Mouse (Mus musculus) lung, embryonic 15.5 days (tissue): Measurements from ENCODE around the gene Tshz2. TPM values are rescaled to one million over a fixed set of nuclear protein-coding genes. Genes with fewer than 3 reads are reported as not detected.

Experiments
- ATAC-seq: fragments of 200-750 bp; cut with Nextera tagmentation; 2 replicates; pipeline ENCODE4 v1.8.0; 2017; ENCODE audit warnings: moderate number of reproducible peaks, borderline replicate concordance; ENCODE audit not compliant: low FRiP score, low TSS enrichment; ENCODE audit errors: extremely low read depth
- H3K27ac ChIP-seq: fragments of 300-500 bp; sonication (generic); 2 replicates; pipeline ENCODE4 v1.5.1; 2015; ENCODE audit warnings: moderate library complexity, mild to moderate bottlenecking, inconsistent platforms
- H3K27me3 ChIP-seq: fragments of 300-500 bp; sonication (generic); 2 replicates; pipeline ENCODE4 v1.6.1; 2015; ENCODE audit warnings: inconsistent platforms
- H3K36me3 ChIP-seq: fragments of 300-500 bp; sonication (generic); 2 replicates; pipeline ENCODE4 v1.6.1; 2015; ENCODE audit warnings: inconsistent platforms
- H3K4me1 ChIP-seq: fragments of 300-500 bp; sonication (generic); 2 replicates; pipeline ENCODE4 v1.6.1; 2015; ENCODE audit warnings: inconsistent platforms
- H3K4me2 ChIP-seq: fragments of 300-500 bp; sonication (generic); 2 replicates; pipeline ENCODE4 v1.6.1; 2015; ENCODE audit warnings: inconsistent platforms, mild to moderate bottlenecking, moderate library complexity
- H3K4me3 ChIP-seq: fragments of 300-500 bp; sonication (generic); 2 replicates; pipeline ENCODE4 v1.5.1; 2015; ENCODE audit warnings: mild to moderate bottlenecking, inconsistent platforms
- H3K9ac ChIP-seq: fragments of 300-500 bp; sonication (generic); 2 replicates; pipeline ENCODE4 v1.6.1; 2015; ENCODE audit warnings: inconsistent platforms
- H3K9me3 ChIP-seq: fragments of 300-500 bp; sonication (generic); 2 replicates; pipeline ENCODE4 v1.6.1; 2016; ENCODE audit warnings: inconsistent platforms
- WGBS: fragments of 180-500 bp; shearing (Covaris S2); methylation state at CpG from one replicate; pipeline ENCODE4 v1.1.7; 2015; 5-methylcytosine and 5-hydroxymethylcytosine counted together
- polyA plus RNA-seq: library from polyadenylated mRNA; unstranded; fragments of >200 nt; fragmentation: Nextera tagmentation; extraction: Ambion mirVana; gene quantifications from 2 replicates; pipeline ENCODE4 v1.2.1, GENCODE M21; 2015

Gene Tshz2
- polyA plus RNA-seq, 1 experiment from 2014 or later: 7.5 TPM

DNA sequence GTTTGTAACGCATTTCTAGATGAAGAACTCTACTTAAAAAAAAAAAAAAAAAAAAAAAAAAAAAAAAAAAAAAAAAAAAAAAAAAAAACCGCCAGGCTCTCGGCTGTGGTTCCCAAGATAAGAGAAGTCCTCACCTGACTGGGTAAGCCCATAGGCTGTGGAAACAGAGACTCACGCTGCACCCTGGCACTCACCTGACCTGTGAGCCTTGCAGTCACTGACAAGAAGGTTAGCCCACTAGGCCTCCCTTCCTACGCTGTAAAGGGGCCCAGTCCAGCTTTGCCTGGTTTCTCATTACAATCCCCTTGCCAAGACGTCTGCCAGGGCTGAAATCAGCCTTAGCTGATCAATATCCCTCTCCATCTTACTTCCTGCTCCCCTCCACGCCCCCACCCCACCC lies 46.5 kb downstream of the Tshz2 start:
- Histone ChIP-seq H3K9me3 (no peaks in the 10 kb centered on the region), H3K36me3 (no peaks in the 10 kb centered on the region), H3K4me2 (no peak overlapping the region), H3K27me3 (no peaks in the 10 kb centered on the region), H3K27ac (no peak overlapping the region), H3K4me3 (no peak overlapping the region), H3K4me1 (no peaks in the 10 kb centered on the region), H3K9ac (no peak overlapping the region)
- 0 out of 2 replicates have a peak, but pooled peaks have one; percentile 49 for ATAC-seq
- 50% methylated on average over 7 of the region's 7 CpGs for WGBS

- WGBS: 55% methylated on average over 5 of the region's 5 CpGs
Observed at GRCm38 (mm10) chr2:169679951-169680350, 47.1 kb downstream of the Tshz2 start.

GRCm38 (mm10) chr2:169685260-169685659 lies 52.4 kb downstream of the Tshz2 start:
- 40% methylated on average over 5 of the region's 5 CpGs for WGBS
- Histone ChIP-seq H3K9me3 (no peaks in the 10 kb centered on the region), H3K27ac (no peak overlapping the region), H3K4me1 (peaks cover 18% of the 10 kb centered on the region), H3K27me3 (no peaks in the 10 kb centered on the region), H3K9ac (no peak overlapping the region), H3K4me2 (no peak overlapping the region), H3K36me3 (no peaks in the 10 kb centered on the region), H3K4me3 (no peak overlapping the region)
- no peak for ATAC-seq

More at GRCm38 (mm10) chr2:169679951-169680350, 47.1 kb downstream of the Tshz2 start:
- ATAC-seq: no peak
- no peaks in the 10 kb centered on the region for H3K36me3 ChIP-seq
- no peak overlapping the region for H3K4me2 ChIP-seq
- H3K4me3 ChIP-seq: no peak overlapping the region
- no peak overlapping the region for H3K27ac ChIP-seq
- H3K9ac ChIP-seq: no peak overlapping the region
- peaks cover 2% of the 10 kb centered on the region for H3K4me1 ChIP-seq
- no peaks in the 10 kb centered on the region for H3K27me3 ChIP-seq
- H3K9me3 ChIP-seq: no peaks in the 10 kb centered on the region

- Histone ChIP-seq H3K4me3 (no peak overlapping the region), H3K36me3 (no peaks in the 10 kb centered on the region), H3K27ac (no peak overlapping the region), H3K4me1 (peaks cover 18% of the 10 kb centered on the region), H3K4me2 (no peak overlapping the region), H3K27me3 (no peaks in the 10 kb centered on the region), H3K9ac (no peak overlapping the region), H3K9me3 (no peaks in the 10 kb centered on the region)
- ATAC-seq: no peak
- WGBS: 48% methylated on average over 7 of the region's 7 CpGs
Observed at GRCm38 (mm10) chr2:169685747-169686146, 52.9 kb downstream of the Tshz2 start.

GRCm38 (mm10) chr2:169686697-169687430 lies 54.1 kb downstream of the Tshz2 start:
- H3K36me3 ChIP-seq: no peaks in the 10 kb centered on the region

GRCm38 (mm10) chr2:169690054-169690453 lies 57.2 kb downstream of the Tshz2 start:
- no peak overlapping the region for H3K27ac ChIP-seq
- no peak overlapping the region for H3K4me3 ChIP-seq
- WGBS: 65% methylated on average over 2 of the region's 2 CpGs
- ATAC-seq: no peak
- H3K4me2 ChIP-seq: no peak overlapping the region
- no peaks in the 10 kb centered on the region for H3K27me3 ChIP-seq
- no peaks in the 10 kb centered on the region for H3K9me3 ChIP-seq
- peaks cover 16% of the 10 kb centered on the region for H3K4me1 ChIP-seq
- H3K36me3 ChIP-seq: no peaks in the 10 kb centered on the region
- H3K9ac ChIP-seq: no peak overlapping the region

More at GRCm38 (mm10) chr2:169686697-169687430, 54.1 kb downstream of the Tshz2 start:
- Histone ChIP-seq H3K9me3 (no peaks in the 10 kb centered on the region), H3K27me3 (no peaks in the 10 kb centered on the region), H3K27ac (no peak overlapping the region), H3K4me2 (no peak overlapping the region), H3K4me1 (peaks cover 18% of the 10 kb centered on the region), H3K9ac (no peak overlapping the region), H3K4me3 (no peak overlapping the region)
- no peak for ATAC-seq
- 71% methylated on average over 12 of the region's 12 CpGs for WGBS

- Histone ChIP-seq H3K36me3 (no peaks in the 10 kb centered on the region), H3K27ac (no peak overlapping the region), H3K27me3 (no peaks in the 10 kb centered on the region), H3K4me1 (peaks cover 17% of the 10 kb centered on the region), H3K4me2 (no peak overlapping the region), H3K9ac (no peak overlapping the region), H3K4me3 (no peak overlapping the region), H3K9me3 (no peaks in the 10 kb centered on the region)
- WGBS: 86% methylated on average over 9 of the region's 9 CpGs
- ATAC-seq: no peak
Observed at GRCm38 (mm10) chr2:169694494-169694893, 61.7 kb downstream of the Tshz2 start.

GRCm38 (mm10) chr2:169695025-169695424 lies 62.2 kb downstream of the Tshz2 start:
- Histone ChIP-seq H3K27me3 (no peaks in the 10 kb centered on the region), H3K4me2 (no peak overlapping the region), H3K36me3 (no peaks in the 10 kb centered on the region), H3K9me3 (no peaks in the 10 kb centered on the region), H3K9ac (no peak overlapping the region), H3K27ac (no peak overlapping the region), H3K4me1 (peaks cover 22% of the 10 kb centered on the region), H3K4me3 (no peak overlapping the region)
- 55% methylated on average over 9 of the region's 9 CpGs for WGBS
- ATAC-seq: no peak

GRCm38 (mm10) chr2:169699141-169699540 lies 66.3 kb downstream of the Tshz2 start:
- Histone ChIP-seq H3K4me2 (no peak overlapping the region), H3K9me3 (no peaks in the 10 kb centered on the region), H3K27me3 (no peaks in the 10 kb centered on the region), H3K27ac (no peak overlapping the region), H3K4me3 (no peak overlapping the region), H3K9ac (no peak overlapping the region), H3K36me3 (no peaks in the 10 kb centered on the region), H3K4me1 (peaks cover 26% of the 10 kb centered on the region)
- peak; percentile 37; the same call in 1 of the 2 replicates for ATAC-seq
- 68% methylated on average over 5 of the region's 5 CpGs for WGBS

GRCm38 (mm10) chr2:169699862-169700511 lies 67.2 kb downstream of the Tshz2 start:
- Histone ChIP-seq H3K9me3 (no peaks in the 10 kb centered on the region), H3K36me3 (no peaks in the 10 kb centered on the region), H3K27ac (no peak overlapping the region), H3K9ac (no peak overlapping the region), H3K4me3 (no peak overlapping the region), H3K27me3 (no peaks in the 10 kb centered on the region), H3K4me2 (no peak overlapping the region), H3K4me1 (peaks cover 26% of the 10 kb centered on the region)
- 34% methylated on average over 7 of the region's 7 CpGs for WGBS
- peak; percentile 75 for ATAC-seq

DNA sequence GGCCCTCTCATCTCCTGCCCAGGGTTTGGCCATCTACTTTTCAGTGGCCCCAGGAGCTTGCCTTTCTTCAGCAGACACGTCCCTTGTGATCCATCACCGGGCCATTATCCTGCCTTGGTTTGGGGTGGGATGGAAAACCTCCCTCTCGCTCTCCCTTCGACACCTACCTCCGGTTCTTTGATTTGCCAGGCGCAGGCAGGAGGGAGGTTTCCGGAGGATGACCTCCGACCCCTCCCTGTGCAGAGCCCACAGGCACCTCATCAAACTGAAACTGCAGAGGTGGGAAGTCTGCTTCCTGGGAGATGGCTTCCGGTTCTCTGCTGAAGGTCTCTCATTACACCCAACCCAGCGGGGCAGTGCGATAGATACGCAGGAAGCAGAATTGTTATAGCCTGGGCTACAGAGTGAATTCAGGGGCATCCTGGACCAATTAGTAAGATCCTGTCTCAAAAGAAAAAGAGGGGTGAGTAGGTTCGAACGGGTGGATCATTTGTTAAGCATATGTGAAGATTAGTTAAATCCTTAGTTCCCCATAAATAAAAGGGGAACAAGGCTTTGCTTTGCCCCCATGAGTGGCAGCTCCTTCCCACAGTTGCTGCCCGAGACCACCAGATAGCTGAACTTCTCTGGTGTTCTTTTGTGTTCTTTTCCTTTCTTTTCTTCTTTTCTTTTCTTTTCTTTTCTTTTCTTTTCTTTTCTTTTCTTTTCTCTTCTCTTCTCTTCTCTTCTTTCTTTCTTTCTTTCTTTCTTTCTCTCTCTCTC lies 70.1 kb downstream of the Tshz2 start:
- ATAC-seq: no peak
- peaks cover 20% of the 10 kb centered on the region for H3K4me1 ChIP-seq
- WGBS: 45% methylated on average over 15 of the region's 15 CpGs
- no peak overlapping the region for H3K4me2 ChIP-seq
- no peaks in the 10 kb centered on the region for H3K9me3 ChIP-seq
- no peak overlapping the region for H3K4me3 ChIP-seq
- H3K36me3 ChIP-seq: no peaks in the 10 kb centered on the region
- H3K27ac ChIP-seq: no peak overlapping the region
- no peak overlapping the region for H3K9ac ChIP-seq
- no peaks in the 10 kb centered on the region for H3K27me3 ChIP-seq
